Mouse (Mus musculus): ENCODE data around the gene Kcnmb1. TPM values are rescaled to one million over a fixed set of nuclear protein-coding genes. Genes with fewer than 3 reads are reported as not detected.

The Kcnmb1 gene
- 1.6 and 1.8 TPM in 2 replicates for polyA plus RNA-seq (2012; rRNA removed)

DNA sequence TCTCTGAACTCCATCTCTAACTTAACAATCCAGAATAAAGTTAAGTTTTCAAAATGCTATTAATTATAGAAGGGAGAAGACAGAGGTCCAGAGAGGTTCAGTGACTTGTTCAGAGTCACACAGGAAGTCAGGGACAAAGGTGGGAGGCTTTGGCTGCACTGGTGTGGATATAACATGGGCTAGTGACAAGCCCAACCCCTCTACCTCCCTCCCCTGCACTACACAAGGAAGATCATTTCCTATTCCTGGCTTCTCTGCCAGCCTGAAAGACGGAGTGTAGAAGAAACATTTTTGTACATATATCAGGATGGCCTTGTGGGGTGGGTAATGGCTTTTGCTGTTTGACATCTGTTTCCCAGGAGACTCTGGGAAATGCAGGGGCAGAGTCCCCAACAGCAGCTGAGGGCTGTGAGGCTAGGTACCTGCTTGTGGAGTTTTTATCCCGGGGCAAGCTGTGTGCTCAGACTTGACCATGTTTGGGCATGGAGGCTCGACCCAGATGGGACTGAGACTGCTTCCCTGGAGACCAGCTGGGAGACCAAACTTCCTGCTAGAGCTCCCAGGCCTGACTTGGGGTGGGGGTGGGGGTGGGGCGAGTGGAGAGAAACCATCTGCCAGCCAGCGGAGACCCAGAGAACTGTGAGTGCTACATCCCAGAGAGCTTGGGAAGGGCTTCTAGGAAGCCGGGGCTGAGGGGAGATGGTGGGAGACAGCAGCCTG is at the start of gene Kcnmb1:
TSS of gene Kcnmb1 (plus strand) at position 326 of the 720 bp plus-strand sequence.
- DNase-seq (ENCODE audit: low read depth) = no peak

DNA sequence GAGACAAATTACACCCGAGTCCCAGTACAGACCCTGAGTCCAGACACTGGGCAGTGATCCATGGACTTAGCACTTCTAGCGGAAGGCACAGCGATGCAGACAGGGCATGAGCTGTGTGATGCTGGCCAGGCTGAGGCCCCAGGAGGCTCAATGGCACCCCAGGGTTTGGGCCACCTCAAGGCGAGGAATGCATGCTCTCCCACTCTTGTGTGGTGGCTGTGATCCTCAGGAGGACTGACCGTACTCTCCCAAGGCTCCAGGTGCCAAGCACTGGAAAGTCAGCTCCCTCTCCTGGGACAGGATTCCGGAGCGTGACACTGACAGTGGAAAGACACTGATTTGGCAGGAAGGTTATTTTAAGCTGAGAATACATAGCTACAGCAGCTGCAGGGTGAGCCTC is 49.8 kb upstream of the Kcnmb1 start:
- no peak for DNase-seq (ENCODE audit: low read depth)

DNA sequence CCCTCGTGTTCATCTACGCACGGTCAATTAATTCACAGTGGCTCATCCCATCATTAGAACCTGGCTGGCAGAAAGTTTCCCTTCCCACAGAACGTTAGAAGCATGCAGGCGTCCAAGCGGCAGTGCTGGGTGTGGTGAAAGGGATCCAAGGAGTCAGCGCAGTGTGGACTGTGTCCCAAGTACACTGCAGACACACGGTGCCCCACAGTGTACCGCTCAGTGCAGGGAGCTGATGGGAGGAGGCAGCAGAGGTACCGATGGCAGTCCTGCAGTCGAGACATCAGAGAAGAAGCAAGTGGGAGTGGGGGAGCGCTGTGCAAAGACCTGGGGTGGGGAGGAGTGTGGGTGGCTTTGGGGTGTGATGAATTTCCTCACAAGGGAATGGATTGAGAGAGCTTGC is 48.6 kb upstream of the Kcnmb1 start:
- DNase-seq (ENCODE audit: low read depth) = no peak

DNA sequence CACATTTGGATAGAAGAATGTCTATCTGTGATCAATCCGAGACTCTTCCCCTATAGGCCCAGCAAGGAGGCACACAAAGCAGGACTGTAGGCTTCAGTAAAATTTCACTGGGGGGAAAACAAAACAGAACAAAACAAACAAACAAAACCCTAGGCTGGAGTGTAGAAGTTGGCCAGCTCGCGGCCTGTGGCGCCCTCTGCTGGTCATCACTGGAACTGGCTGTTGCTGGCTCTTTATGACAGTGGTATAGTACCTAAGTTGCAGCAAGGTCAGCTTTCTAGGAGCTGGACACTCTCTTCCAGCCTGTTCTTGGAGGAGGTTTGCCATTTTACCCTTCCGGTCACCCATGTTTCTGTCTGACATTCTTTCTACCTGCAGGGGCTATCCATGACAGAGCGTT is 45.2 kb upstream of the Kcnmb1 start:
- no peak for DNase-seq (ENCODE audit: low read depth)

DNA sequence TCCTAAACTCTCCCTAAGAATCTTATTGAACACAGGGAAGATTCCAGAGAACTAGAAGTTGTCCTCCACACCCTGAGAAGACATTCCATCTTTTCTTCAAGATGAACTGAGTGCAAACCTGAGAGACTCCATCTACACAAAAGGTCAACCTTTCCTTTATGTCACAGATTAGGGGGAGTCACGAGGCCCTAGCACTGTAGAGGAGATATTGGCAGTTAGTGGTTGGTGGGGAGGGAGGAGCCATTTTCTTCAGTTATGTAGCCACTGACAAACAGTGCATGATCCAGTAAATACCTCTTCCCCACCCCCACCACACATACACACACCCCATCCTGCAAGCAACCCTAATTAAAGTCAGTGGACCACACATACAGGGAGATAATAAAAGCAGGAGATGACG is 44.4 kb upstream of the Kcnmb1 start:
- DNase-seq (ENCODE audit: low read depth) = no peak

DNA sequence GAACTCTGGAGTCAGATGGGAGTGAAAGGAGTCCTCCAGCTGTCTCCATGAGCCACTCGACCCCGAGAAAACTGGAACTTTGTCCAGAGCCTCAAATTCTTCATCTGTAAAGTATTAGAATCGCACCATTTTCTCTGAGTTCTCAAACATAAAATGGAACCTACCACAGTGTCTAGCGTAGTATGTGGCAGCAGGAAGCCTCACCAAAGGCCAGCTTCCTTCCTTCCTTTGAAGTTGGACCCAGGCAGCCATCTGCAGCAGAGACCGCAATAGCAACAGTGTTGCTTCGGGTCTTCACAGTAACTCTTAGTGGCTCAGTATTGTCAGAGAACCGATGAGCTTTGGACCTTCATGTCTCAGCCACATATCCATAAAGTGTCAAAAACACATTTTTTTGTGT is 43.0 kb upstream of the Kcnmb1 start:
- DNase-seq (ENCODE audit: low read depth) = no peak

DNA sequence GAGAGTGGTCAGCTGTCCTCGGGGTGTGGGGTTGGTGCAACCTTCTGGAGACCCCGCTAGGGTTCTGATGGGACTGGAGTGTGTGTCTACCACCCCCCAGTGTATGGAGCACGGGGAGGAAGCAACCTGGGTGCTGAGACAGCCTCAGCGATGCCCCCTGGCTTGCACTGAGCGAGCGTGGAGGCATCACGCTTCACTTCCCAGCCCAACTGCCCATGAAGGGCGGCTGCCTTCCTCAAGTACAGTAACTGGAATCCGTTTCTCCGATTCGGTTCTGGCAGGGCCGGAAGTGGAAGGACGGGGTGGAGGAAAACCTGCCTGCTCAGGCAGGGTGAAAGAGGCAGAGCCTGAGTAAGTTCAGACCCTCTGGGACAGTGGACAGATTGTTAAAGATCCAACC is 41.4 kb upstream of the Kcnmb1 start:
- no peak for DNase-seq (ENCODE audit: low read depth)

DNA sequence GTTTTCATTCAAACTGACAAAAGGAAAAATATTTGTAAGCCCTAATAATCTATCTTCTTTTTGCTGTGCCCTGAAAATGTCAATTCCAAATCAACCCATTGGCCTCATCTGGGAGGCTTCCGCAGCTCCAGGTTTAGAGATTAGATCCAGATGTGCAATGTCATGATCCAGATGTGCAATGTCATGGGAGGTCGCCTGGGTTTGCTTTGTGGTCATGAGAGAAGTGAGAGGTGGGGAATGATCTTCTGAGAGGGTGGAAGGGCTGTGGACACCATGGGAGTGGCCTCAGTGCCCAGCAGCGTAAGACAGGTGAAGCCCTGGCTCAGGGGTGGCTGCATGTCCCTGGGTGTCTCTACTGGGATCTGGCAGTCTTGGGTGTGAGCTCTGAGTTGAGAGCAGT is 39.8 kb upstream of the Kcnmb1 start:
- DNase-seq (ENCODE audit: low read depth) = no peak

DNA sequence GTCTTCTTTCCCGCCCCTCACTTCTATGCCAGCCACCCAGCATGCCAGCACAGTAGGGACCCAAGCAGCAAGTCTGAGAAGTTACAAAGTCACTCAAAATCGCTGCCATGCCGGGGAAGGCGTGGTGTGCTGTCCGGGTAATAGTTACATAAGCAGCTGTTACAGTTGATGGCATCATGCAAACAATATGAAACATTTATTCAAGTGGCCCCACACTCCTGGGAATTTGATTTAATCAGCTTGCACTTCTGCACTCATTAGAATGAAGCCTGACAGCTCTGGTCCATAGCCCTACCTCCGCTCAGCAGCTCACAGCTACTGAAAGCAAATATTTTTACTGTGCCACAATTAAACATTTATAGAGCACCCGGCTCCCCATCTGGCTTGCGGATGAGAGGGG is 37.0 kb upstream of the Kcnmb1 start:
- no peak for DNase-seq (ENCODE audit: low read depth)

DNA sequence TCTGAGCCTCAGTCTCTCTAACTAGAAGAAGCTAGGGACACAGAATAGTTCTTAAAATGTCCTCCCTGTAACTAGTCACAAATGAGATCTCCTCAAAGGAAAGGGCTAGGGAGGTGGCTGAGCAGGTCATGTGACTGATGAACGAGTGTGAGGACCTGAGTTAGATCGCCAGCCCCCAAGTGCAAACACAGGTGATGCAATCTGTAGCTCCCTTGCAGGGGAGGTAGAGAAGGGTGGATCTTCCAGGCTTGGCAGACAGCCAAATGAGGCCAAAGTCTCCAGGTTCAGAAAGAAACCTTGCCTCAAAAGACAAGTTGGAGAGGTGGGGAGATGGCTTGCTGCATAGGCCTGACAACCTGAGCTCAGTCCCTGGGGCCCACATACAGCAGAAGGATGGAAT is 36.3 kb upstream of the Kcnmb1 start:
- DNase-seq (ENCODE audit: low read depth) = no peak

DNA sequence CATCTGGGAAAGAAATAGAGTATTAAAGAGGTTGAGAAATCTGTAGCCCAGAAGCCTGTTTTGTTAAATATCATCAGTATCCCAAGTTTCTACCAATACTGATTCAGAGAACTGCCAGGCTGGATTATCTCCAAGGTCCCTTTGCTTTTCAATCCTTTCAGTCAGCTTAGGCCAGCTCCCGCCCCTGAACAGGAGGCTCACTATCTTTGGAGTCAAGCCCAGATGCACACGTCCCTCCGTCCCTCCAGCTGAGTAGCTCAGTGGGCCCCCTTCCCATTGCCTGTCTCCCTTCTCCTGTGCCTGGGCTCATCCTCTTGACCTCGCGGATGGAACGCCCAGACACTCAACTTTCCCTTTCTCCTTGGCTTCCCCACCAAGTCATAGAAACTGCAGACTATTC is 35.5 kb upstream of the Kcnmb1 start:
- no peak for DNase-seq (ENCODE audit: low read depth)

DNA sequence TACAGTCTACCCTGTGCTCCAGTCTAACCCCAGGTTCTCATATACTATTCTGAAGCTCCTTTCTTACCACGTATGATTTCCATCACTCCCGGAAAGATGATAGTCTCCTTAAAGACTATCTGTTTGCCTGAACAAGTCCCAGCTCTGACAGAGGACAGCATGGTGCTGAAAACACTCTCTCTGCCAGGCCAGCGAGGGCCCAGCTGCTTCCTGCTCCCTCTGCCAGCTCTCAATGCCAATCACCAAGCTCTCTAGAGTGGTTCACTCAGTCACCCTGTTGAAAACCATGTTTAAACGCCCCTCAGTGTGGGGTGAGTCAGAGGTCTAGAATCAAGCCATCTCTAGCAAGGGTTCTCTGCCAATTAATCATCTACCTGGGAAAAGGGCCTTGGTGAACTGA is 35.0 kb upstream of the Kcnmb1 start:
- no peak for DNase-seq (ENCODE audit: low read depth)

DNA sequence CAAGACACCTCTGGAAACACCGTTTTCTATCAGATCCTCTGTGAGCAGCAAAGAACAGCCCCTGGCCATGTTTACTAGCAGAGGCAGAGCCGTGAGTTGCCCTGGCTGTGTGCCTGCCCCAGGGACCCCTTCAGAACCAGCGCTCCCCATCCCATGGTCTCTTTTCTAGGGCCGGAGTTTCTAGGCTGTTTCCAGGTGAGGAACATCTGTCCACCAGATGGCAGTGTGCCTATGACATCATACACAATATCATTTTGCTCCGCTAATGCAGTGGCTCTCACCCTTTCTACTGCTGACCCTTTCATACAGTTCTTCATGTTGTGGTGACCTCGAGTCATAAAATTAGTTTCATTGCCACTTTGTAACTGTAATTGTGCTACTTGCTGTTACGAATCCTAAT is 34.2 kb upstream of the Kcnmb1 start:
- DNase-seq (ENCODE audit: low read depth) = no peak

DNA sequence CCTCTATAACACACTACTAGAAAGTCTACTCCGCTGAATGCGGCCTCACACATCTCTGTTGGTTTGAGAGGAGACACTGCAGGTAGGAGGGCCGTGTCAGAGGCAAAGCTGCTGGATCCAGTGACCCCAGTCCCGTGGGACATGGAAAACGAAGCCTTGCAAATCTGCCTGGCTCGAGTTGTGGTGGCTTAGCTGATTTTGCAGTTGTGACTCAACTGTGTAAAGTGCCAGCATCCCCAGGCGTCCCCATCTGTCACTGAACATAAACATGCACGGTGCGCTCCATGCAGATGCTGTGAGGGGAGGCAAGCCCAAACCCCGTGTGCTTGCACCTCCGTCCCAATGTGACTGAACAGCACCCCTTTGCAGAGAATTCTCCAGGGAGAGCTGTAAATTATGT is 33.4 kb upstream of the Kcnmb1 start:
- DNase-seq (ENCODE audit: low read depth) = no peak

DNA sequence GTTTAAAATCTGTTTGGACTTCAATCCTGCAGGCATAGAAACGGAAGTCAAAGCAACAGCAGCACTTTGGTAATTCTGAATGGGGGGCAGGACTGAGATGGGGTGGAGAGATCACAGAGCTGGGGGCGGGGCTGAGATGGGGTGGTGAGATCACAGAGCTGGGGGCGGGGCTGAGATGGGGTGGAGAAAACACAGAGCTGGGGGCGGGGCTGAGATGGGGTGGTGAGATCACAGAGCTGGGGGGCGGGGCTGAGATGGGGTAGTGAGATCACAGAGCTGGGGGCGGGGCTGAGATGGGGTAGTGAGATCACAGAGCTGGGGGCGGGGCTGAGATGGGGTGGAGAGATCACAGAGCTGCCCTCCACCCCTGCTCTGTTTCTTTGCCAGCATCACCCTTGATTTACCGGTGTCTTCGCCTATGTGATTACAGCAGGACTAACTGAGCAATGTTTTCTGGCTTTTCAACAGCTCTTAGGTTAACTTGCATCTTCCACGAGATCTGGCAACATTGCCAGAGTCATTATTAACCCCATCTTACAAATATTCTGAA is 30.9 kb upstream of the Kcnmb1 start:
- DNase-seq (ENCODE audit: low read depth) = no peak

DNA sequence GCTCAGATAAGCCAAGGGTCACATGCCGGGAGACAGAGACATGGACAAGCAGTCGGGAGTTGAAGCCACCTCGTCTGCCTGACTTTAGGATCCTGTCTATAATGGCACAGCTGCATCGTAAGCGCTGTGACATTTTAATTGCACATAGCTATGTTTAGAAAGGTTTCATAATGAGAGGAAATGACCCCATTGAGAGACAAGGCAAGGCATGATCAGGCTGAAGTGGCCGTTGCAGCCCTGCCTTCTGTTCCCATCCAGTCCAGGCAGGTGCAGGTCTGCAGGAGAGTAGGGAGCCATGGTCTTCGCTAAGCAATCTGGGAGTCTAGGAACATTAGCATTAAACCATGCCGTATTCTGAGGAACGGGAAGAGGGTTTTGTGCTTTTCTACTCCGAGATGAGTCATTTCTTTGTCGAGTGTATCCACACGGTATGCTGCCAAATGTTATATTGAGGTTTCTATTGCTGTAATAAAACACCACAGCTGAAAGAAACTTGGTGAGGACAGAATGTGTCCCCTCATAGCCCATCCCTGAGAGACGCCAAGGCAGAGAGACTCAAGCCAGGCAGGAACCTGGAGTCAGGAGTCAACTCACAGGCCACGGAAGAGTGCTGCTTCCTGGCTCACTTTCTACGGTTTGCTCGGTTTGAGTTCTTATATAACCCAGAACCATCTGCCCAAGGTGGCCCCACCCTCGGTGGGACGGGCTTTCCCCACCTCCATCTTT is 30.3 kb upstream of the Kcnmb1 start:
- no peak for DNase-seq (ENCODE audit: low read depth)

DNA sequence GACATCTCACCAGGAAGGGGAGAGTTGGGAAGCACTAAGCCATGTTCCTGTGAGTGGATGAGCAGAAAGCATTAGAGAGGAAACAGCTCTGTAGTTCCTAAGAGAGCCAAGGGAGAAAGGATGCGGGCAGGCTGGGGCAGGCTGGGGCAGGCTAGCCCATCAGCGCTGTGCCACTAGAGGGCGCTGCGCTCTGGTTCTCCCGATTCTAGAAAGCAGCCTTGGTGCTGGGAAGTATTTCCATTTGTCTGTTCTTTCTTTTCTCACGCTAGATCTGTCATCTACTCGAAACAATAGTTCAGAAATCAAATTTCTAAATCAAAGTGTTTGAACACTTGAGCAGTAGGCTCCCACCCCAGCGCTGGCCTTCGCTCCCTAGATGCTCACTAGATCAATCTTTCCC is 28.5 kb upstream of the Kcnmb1 start:
- no peak for DNase-seq (ENCODE audit: low read depth)

DNA sequence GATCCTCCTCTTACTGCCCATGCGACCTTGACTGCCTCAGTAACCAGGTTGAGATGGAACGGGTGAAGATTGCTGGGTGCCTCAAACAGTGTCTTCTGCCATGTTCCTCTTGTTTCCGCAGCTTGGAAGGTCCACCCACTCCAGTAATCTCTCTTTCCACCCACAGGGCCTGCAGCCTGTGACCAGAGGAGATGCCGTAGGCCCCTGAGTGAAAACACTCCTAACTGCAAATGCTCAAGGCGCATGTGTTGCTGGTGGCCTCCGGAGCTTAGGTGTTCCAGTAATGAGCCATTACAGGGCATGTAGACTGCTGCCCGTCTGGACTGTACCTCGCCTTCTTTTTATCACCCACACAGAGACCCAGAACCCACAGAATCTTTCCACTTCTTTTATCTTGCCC is 25.2 kb upstream of the Kcnmb1 start:
- DNase-seq (ENCODE audit: low read depth) = no peak

DNA sequence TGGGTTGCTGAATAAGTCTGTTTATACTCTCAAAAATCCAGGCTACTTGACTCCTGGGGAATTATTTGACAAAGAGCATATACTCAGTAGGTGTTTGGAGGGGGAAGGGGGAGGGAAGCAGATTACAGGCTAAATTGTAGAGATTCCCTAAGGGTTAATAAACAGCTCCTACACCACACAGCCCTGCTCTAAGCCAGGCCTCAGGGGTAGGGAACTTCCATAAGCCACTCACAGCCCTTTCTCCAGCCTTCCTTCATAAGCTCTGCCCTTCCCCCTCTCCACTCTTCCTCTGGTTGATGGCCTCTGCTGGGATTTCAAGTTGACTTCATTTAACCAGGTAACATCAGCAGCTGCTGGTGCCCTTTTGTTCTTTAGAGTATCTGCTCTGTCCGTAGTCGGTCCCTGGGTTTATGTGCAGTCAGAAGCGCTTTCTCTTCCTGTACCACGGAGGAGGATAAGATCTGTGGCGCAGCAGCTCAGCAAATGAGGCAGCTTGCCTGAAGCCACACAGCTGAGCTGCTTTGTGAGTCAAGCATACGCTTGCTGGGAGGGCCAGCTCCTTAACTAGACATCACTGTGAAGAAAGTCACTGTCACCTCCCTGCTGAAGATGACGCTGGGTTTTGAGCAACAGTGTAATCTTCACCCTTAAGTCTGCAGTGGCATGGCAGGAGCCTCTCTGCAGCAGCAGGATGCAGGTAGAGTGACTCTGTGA is 24.1 kb upstream of the Kcnmb1 start:
- no peak for DNase-seq (ENCODE audit: low read depth)

DNA sequence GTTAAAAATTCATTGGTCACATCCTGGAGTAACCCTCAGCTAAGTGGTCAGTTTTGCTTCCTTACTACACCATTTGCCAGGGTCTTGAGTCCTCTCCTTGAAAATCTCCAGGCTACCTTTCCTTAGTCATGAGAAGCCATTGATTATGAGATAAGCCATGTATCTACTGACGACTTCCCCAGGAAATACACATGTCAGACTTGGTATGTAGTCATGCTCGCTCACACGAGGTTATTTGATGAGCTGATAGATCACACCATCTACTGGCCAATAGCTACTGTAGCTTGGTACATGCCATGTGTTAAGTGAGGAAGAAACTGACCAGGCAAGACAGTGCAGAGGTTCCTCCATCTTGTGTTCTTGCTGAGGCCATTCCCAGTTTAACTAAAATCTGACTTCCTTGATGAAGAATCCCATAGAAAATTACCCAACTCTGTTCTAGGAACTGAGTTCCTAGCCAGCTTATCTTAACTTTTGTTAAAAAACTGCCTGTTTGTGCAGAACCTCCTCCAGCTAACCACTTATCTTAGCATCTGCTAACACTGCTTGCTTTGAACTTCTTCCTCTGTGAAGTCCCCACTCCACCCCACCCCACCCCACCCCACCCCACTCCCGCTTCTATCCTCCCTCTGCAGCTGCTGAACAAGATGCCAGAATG is 23.2 kb upstream of the Kcnmb1 start:
- no peak for DNase-seq (ENCODE audit: low read depth)

DNA sequence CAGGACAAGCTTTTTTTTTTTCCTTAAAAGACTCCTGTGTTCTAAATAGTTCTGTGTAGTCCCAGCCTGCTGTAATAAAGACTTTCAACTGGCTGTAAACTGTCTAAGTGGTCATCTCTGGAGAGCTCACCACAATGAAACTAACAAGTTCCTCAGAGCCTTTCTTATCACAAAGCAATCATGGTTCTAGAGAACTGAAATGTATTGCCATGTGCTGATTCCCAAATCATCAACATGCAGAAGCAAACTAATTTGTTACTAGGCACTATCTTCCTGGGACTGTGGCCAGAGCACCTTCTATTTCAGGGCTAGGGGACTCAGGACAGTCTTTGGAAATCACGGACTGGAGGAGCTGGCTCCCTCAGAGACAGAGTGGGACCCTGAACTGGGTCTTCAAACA is 19.2 kb upstream of the Kcnmb1 start:
- no peak for DNase-seq (ENCODE audit: low read depth)
